Mouse (Mus musculus) thymus, postnatal 4 days (tissue): ENCODE results near the gene Gphn.
"Not testable (repeated sequence)": the region's sequence is repeated elsewhere in the genome, so short reads cannot be mapped to it uniquely, and the experiment has no call there.

Source experiments
- DNase-seq: peaks from one replicate; pipeline ENCODE4 v3.0.0; 2021

The Gphn gene

GRCm38 (mm10) chr12:78356472-78356871 is 130.3 kb downstream of the Gphn start:
- DNase-seq, result no peak

- no peak for DNase-seq
Observed at GRCm38 (mm10) chr12:78389267-78389666, 163.1 kb downstream of the Gphn start.

GRCm38 (mm10) chr12:78395297-78395696 is 169.1 kb downstream of the Gphn start:
- no peak for DNase-seq

GRCm38 (mm10) chr12:78407518-78407917 is 181.3 kb downstream of the Gphn start:
- not testable (repeated sequence) for DNase-seq

- no peak for DNase-seq
Observed at GRCm38 (mm10) chr12:78522176-78522575, 296.0 kb downstream of the Gphn start.

GRCm38 (mm10) chr12:78522804-78523394 is 296.7 kb downstream of the Gphn start:
- DNase-seq, result no peak

- not testable (repeated sequence) for DNase-seq
Observed at GRCm38 (mm10) chr12:78537590-78537989, 311.4 kb downstream of the Gphn start.

GRCm38 (mm10) chr12:78550913-78551312 is 324.7 kb downstream of the Gphn start:
- no peak for DNase-seq

GRCm38 (mm10) chr12:78631816-78632215 is 405.6 kb downstream of the Gphn start:
- no peak for DNase-seq

GRCm38 (mm10) chr12:78639466-78639865 is 413.3 kb downstream of the Gphn start:
- DNase-seq, result no peak

GRCm38 (mm10) chr12:78640086-78640485 is 413.9 kb downstream of the Gphn start:
- no peak for DNase-seq

GRCm38 (mm10) chr12:78641220-78641619 is 415.0 kb downstream of the Gphn start:
- DNase-seq, result no peak

- DNase-seq, result no peak
Observed at GRCm38 (mm10) chr12:78643691-78644090, 417.5 kb downstream of the Gphn start.

GRCm38 (mm10) chr12:78645282-78645681 is 419.1 kb downstream of the Gphn start:
- no peak for DNase-seq

GRCm38 (mm10) chr12:78659718-78660304 is 433.6 kb downstream of the Gphn start:
- no peak for DNase-seq

- DNase-seq, result no peak
Observed at GRCm38 (mm10) chr12:78678101-78678806, 452.1 kb downstream of the Gphn start.

GRCm38 (mm10) chr12:78678807-78679189 is 452.6 kb downstream of the Gphn start:
- DNase-seq, result no peak

- DNase-seq, result no peak
Observed at GRCm38 (mm10) chr12:78681048-78681447, 454.9 kb downstream of the Gphn start.

GRCm38 (mm10) chr12:78682279-78682678 is 456.1 kb downstream of the Gphn start:
- no peak for DNase-seq

GRCm38 (mm10) chr12:78685669-78686215 is 459.6 kb downstream of the Gphn start:
- no peak for DNase-seq

GRCm38 (mm10) chr12:78688876-78689275 is 462.7 kb downstream of the Gphn start:
- no peak for DNase-seq

- DNase-seq, result no peak
Observed at GRCm38 (mm10) chr12:78691325-78691724, 465.1 kb downstream of the Gphn start, which contains the start of gene Fam71d. Gene Fam71d, plus strand, starts transcription at chr12:78691535.

- no peak for DNase-seq
Observed at GRCm38 (mm10) chr12:78693281-78693680, 467.1 kb downstream of the Gphn start.

GRCm38 (mm10) chr12:78717783-78718182 is 491.6 kb downstream of the Gphn start:
- no peak for DNase-seq
